Mouse (Mus musculus): ENCODE data around the gene Shq1. TPM values are rescaled to one million over a fixed set of nuclear protein-coding genes. Genes with fewer than 3 reads are reported as not detected.

Shq1 gene
- polyA plus RNA-seq, 1 experiment from 2014 or later: 16.0 TPM

GRCm38 (mm10) chr6:100562719-100563551 lies 108.0 kb downstream of the Shq1 start:
- Histone ChIP-seq H3K9me3 (ENCODE audit: control insufficient read depth, low read depth, low read length) (no peaks in the 10 kb centered on the region), H3K27me3 (ENCODE audit: control insufficient read depth, insufficient read depth, low read length) (no peaks in the 10 kb centered on the region), H3K27ac (ENCODE audit: low read length) (no peak overlapping the region), H3K4me2 (replicated peaks; ENCODE audit: low read depth, low read length) (peak overlapping the region; percentile 99), H3K4me3 (ENCODE audit: low read depth, low read length) (peak overlapping the region; percentile 44), H3K9ac (replicated peaks; ENCODE audit: low read depth, low read length) (peak overlapping the region; percentile 28; the same call in 1 of the 2 replicates), H3K4me1 (ENCODE audit: control insufficient read depth, insufficient read depth, low read length) (peaks cover 12% of the 10 kb centered on the region), H3K36me3 (ENCODE audit: control insufficient read depth, insufficient read depth, low read length) (no peaks in the 10 kb centered on the region)
- under 1% methylated on average over 51 of the region's 51 CpGs for WGBS
- ATAC-seq (ENCODE audit: insufficient number of reproducible peaks, insufficient read depth, low FRiP score, low read depth): peak; percentile 8; the same call in 1 of the 2 replicates

- Histone ChIP-seq H3K4me3 (ENCODE audit: low read depth, low read length) (no peak overlapping the region), H3K27me3 (ENCODE audit: control insufficient read depth, insufficient read depth, low read length) (no peaks in the 10 kb centered on the region), H3K36me3 (ENCODE audit: control insufficient read depth, insufficient read depth, low read length) (no peaks in the 10 kb centered on the region), H3K4me2 (replicated peaks; ENCODE audit: low read depth, low read length) (no peak overlapping the region), H3K4me1 (ENCODE audit: control insufficient read depth, insufficient read depth, low read length) (0 out of 2 replicates have a peak, but pooled peaks cover 1% of the 10 kb centered on the region), H3K9ac (replicated peaks; ENCODE audit: low read depth, low read length) (no peak overlapping the region), H3K9me3 (ENCODE audit: control insufficient read depth, low read depth, low read length) (no peaks in the 10 kb centered on the region), H3K27ac (ENCODE audit: low read length) (no peak overlapping the region)
- WGBS: 60% methylated on average over 8 of the region's 8 CpGs
- ATAC-seq (ENCODE audit: insufficient number of reproducible peaks, insufficient read depth, low FRiP score, low read depth): no peak
Observed at GRCm38 (mm10) chr6:100558057-100558456, 112.9 kb downstream of the Shq1 start.

- Histone ChIP-seq H3K36me3 (ENCODE audit: control insufficient read depth, insufficient read depth, low read length) (no peaks in the 10 kb centered on the region), H3K27me3 (ENCODE audit: control insufficient read depth, insufficient read depth, low read length) (no peaks in the 10 kb centered on the region), H3K9me3 (ENCODE audit: control insufficient read depth, low read depth, low read length) (no peaks in the 10 kb centered on the region), H3K4me1 (ENCODE audit: control insufficient read depth, insufficient read depth, low read length) (no peaks in the 10 kb centered on the region), H3K9ac (replicated peaks; ENCODE audit: low read depth, low read length) (no peak overlapping the region), H3K4me2 (replicated peaks; ENCODE audit: low read depth, low read length) (no peak overlapping the region), H3K27ac (ENCODE audit: low read length) (no peak overlapping the region), H3K4me3 (ENCODE audit: low read depth, low read length) (no peak overlapping the region)
- no peak for ATAC-seq (ENCODE audit: insufficient number of reproducible peaks, insufficient read depth, low FRiP score, low read depth)
- WGBS: 77% methylated on average over 15 of the region's 15 CpGs
Observed at GRCm38 (mm10) chr6:100542154-100542997, 128.6 kb downstream of the Shq1 start.

GRCm38 (mm10) chr6:100539698-100540097 lies 131.3 kb downstream of the Shq1 start:
- ATAC-seq (ENCODE audit: insufficient number of reproducible peaks, insufficient read depth, low FRiP score, low read depth): no peak
- H3K4me1 ChIP-seq (ENCODE audit: control insufficient read depth, insufficient read depth, low read length): no peaks in the 10 kb centered on the region
- 46% methylated on average over 4 of the region's 4 CpGs for WGBS
- H3K4me2 ChIP-seq (replicated peaks; ENCODE audit: low read depth, low read length): no peak overlapping the region
- H3K36me3 ChIP-seq (ENCODE audit: control insufficient read depth, insufficient read depth, low read length): no peaks in the 10 kb centered on the region
- H3K9ac ChIP-seq (replicated peaks; ENCODE audit: low read depth, low read length): no peak overlapping the region
- H3K27me3 ChIP-seq (ENCODE audit: control insufficient read depth, insufficient read depth, low read length): no peaks in the 10 kb centered on the region
- no peak overlapping the region for H3K27ac ChIP-seq (ENCODE audit: low read length)
- no peak overlapping the region for H3K4me3 ChIP-seq (ENCODE audit: low read depth, low read length)
- H3K9me3 ChIP-seq (ENCODE audit: control insufficient read depth, low read depth, low read length): no peaks in the 10 kb centered on the region

- no peaks in the 10 kb centered on the region for H3K27me3 ChIP-seq (ENCODE audit: control insufficient read depth, insufficient read depth, low read length)
- H3K36me3 ChIP-seq (ENCODE audit: control insufficient read depth, insufficient read depth, low read length): no peaks in the 10 kb centered on the region
- no peak overlapping the region for H3K27ac ChIP-seq (ENCODE audit: low read length)
- H3K9ac ChIP-seq (replicated peaks; ENCODE audit: low read depth, low read length): no peak overlapping the region
- no peak overlapping the region for H3K4me3 ChIP-seq (ENCODE audit: low read depth, low read length)
- 57% methylated on average over 7 of the region's 7 CpGs for WGBS
- H3K4me1 ChIP-seq (ENCODE audit: control insufficient read depth, insufficient read depth, low read length): no peaks in the 10 kb centered on the region
- no peaks in the 10 kb centered on the region for H3K9me3 ChIP-seq (ENCODE audit: control insufficient read depth, low read depth, low read length)
- H3K4me2 ChIP-seq (replicated peaks; ENCODE audit: low read depth, low read length): no peak overlapping the region
- ATAC-seq (ENCODE audit: insufficient number of reproducible peaks, insufficient read depth, low FRiP score, low read depth): no peak
Observed at GRCm38 (mm10) chr6:100538570-100538969, 132.4 kb downstream of the Shq1 start.

- no peaks in the 10 kb centered on the region for H3K27me3 ChIP-seq (ENCODE audit: control insufficient read depth, insufficient read depth, low read length)
- WGBS: 72% methylated on average over 6 of the region's 6 CpGs
- no peak overlapping the region for H3K4me3 ChIP-seq (ENCODE audit: low read depth, low read length)
- no peaks in the 10 kb centered on the region for H3K9me3 ChIP-seq (ENCODE audit: control insufficient read depth, low read depth, low read length)
- H3K36me3 ChIP-seq (ENCODE audit: control insufficient read depth, insufficient read depth, low read length): no peaks in the 10 kb centered on the region
- H3K9ac ChIP-seq (replicated peaks; ENCODE audit: low read depth, low read length): no peak overlapping the region
- no peaks in the 10 kb centered on the region for H3K4me1 ChIP-seq (ENCODE audit: control insufficient read depth, insufficient read depth, low read length)
- ATAC-seq (ENCODE audit: insufficient number of reproducible peaks, insufficient read depth, low FRiP score, low read depth): no peak
- no peak overlapping the region for H3K4me2 ChIP-seq (replicated peaks; ENCODE audit: low read depth, low read length)
- H3K27ac ChIP-seq (ENCODE audit: low read length): no peak overlapping the region
Observed at GRCm38 (mm10) chr6:100537987-100538386, 133.0 kb downstream of the Shq1 start.

- 71% methylated on average over 5 of the region's 5 CpGs for WGBS
- H3K9me3 ChIP-seq (ENCODE audit: control insufficient read depth, low read depth, low read length): no peaks in the 10 kb centered on the region
- no peaks in the 10 kb centered on the region for H3K27me3 ChIP-seq (ENCODE audit: control insufficient read depth, insufficient read depth, low read length)
- no peaks in the 10 kb centered on the region for H3K36me3 ChIP-seq (ENCODE audit: control insufficient read depth, insufficient read depth, low read length)
- no peaks in the 10 kb centered on the region for H3K4me1 ChIP-seq (ENCODE audit: control insufficient read depth, insufficient read depth, low read length)
- no peak overlapping the region for H3K27ac ChIP-seq (ENCODE audit: low read length)
- no peak overlapping the region for H3K4me3 ChIP-seq (ENCODE audit: low read depth, low read length)
- no peak overlapping the region for H3K4me2 ChIP-seq (replicated peaks; ENCODE audit: low read depth, low read length)
- ATAC-seq (ENCODE audit: insufficient number of reproducible peaks, insufficient read depth, low FRiP score, low read depth): no peak
- H3K9ac ChIP-seq (replicated peaks; ENCODE audit: low read depth, low read length): no peak overlapping the region
Observed at GRCm38 (mm10) chr6:100537042-100537441, 133.9 kb downstream of the Shq1 start.

- no peak overlapping the region for H3K27ac ChIP-seq (ENCODE audit: low read length)
- no peaks in the 10 kb centered on the region for H3K36me3 ChIP-seq (ENCODE audit: control insufficient read depth, insufficient read depth, low read length)
- no peak overlapping the region for H3K4me3 ChIP-seq (ENCODE audit: low read depth, low read length)
- H3K9me3 ChIP-seq (ENCODE audit: control insufficient read depth, low read depth, low read length): no peaks in the 10 kb centered on the region
- ATAC-seq (ENCODE audit: insufficient number of reproducible peaks, insufficient read depth, low FRiP score, low read depth): no peak
- 27% methylated on average over 7 of the region's 7 CpGs for WGBS
- no peak overlapping the region for H3K9ac ChIP-seq (replicated peaks; ENCODE audit: low read depth, low read length)
- H3K4me2 ChIP-seq (replicated peaks; ENCODE audit: low read depth, low read length): no peak overlapping the region
- H3K27me3 ChIP-seq (ENCODE audit: control insufficient read depth, insufficient read depth, low read length): no peaks in the 10 kb centered on the region
- no peaks in the 10 kb centered on the region for H3K4me1 ChIP-seq (ENCODE audit: control insufficient read depth, insufficient read depth, low read length)
Observed at GRCm38 (mm10) chr6:100533364-100533763, 137.6 kb downstream of the Shq1 start.
